Mouse (Mus musculus) T-cell, adult 66 days (primary cell): ENCODE measurements around the gene Mblac2. TPM values are rescaled to one million over a fixed set of nuclear protein-coding genes. Genes with fewer than 3 reads are reported as not detected.

ENCODE experiments used
- total RNA-seq, 2 experiments: library from RNA; stranded (reverse); gene quantifications; 3 replicates in 1 of 2; 4 replicates in 1 of 2; pipeline ENCODE4 v1.2.4; 2023

Gene Mblac2
- total RNA-seq: 1 to 10 TPM; 7.5 to 7.9 TPM

GRCm38 (mm10) chr13:81710775-81711545 is at the start of gene Mblac2, which contains the start of gene Polr3g:
Gene Mblac2 (plus strand): TSS chr13:81711341.
Gene Polr3g (minus strand): TSS chr13:81711013.

GRCm38 (mm10) chr13:81782971-81783404 is 71.8 kb downstream of the Mblac2 start, which contains the start of gene Cetn3:
Gene Cetn3 (plus strand): TSS chr13:81783077.

Other genes starting within 250 kb of the Mblac2 start
- gene Adgrv1, start 78.2 kb upstream of the Mblac2 start, total RNA-seq: not detected
- 10 to 100 TPM; 28.7 to 32.9 TPM for gene Lysmd3, start 53.7 kb upstream of the Mblac2 start, total RNA-seq
- 10 to 100 TPM; 14.5 to 16.0 TPM for gene Polr3g, start 328 bp upstream of the Mblac2 start, total RNA-seq
- gene Cetn3, start 71.7 kb downstream of the Mblac2 start, total RNA-seq: 10 to 100 TPM; 79.0 to 87.9 TPM